Mouse (Mus musculus): ENCODE measurements around the gene Gm12216.

GRCm38 (mm10) chr11:53892716-53893416 is 33.8 kb upstream of the Gm12216 start:
- peak; percentile 59 for TF ChIP-seq POLR2A (IDR thresholded peaks at IDR 0.05; ENCODE audit: insufficient read depth, low read depth, low read length)
- no peak for TF ChIP-seq EP300 (IDR thresholded peaks at IDR 0.05; ENCODE audit: insufficient read depth, low read depth, low read length)
